Comparison of ENCODE assay signal across 9 mouse cellular contexts in genomic region chr3:131364632-131365446, GRCm38 (mm10).
A peak's percentile ranks its signal among the peaks of the same experiment; 100 is the strongest.
DNase-seq lines count a peak whose midpoint lies in the region; TF ChIP-seq lines count a peak whose summit lies in the region.
"Had no signal": no experiment of that assay in that cellular context is flagged by ENCODE, and none has a peak within 500 bp of the region (broad histone marks: within the 10 kb centered on the region; RNA-seq: fewer than 3 reads in every experiment).

No protein-coding gene starts in this region.

- TF ChIP-seq POLR2A in heart, adult 2 months (IDR thresholded peaks at IDR 0.05; ENCODE audit: insufficient read depth, low read depth, low read length) = no peak
- no peak for TF ChIP-seq POLR2A in kidney, adult 2 months (IDR thresholded peaks at IDR 0.05; ENCODE audit: low read depth, low read length)

- DNase-seq in gastrocnemius, adult 2 months = peak; percentile 33
- DNase-seq in gastrocnemius, postnatal 4 days (ENCODE audit: low spot score in 2 of 2) = no peak
- DNase-seq in heart, adult 2 months = peak in 1 of 2 experiments; percentile 34
- peak; percentile 97 for DNase-seq in kidney, adult 2 months
- peak; percentile 19 for DNase-seq in lung, postnatal 14 days
- DNase-seq in left cerebral cortex, adult 18-20 months (ENCODE audit: low spot score in 2 of 2) = no peak
- no peak for DNase-seq in limb, embryonic 10.5 days (ENCODE audit: low spot score)
- no peak for DNase-seq in left cerebral cortex, adult 11 months (ENCODE audit: low spot score)

- H3K9ac ChIP-seq in heart, adult 2 months (ENCODE audit: low read depth, low read length) = no peak overlapping the region

- no peaks in the 10 kb centered on the region for H3K4me1 ChIP-seq in heart, adult 2 months (ENCODE audit: control insufficient read depth, insufficient read depth, low read length)
- H3K4me1 ChIP-seq in kidney, adult 2 months (ENCODE audit: control insufficient read depth, insufficient read depth, low read length) = peaks cover 29% of the 10 kb centered on the region; the same call in 1 of the 2 replicates
- peaks cover 11% of the 10 kb centered on the region for H3K4me1 ChIP-seq in limb, embryonic 10.5 days

- no peak for TF ChIP-seq EP300 in heart, adult 2 months (IDR thresholded peaks at IDR 0.05; ENCODE audit: insufficient read depth, low read depth, low read length)

- WGBS in heart, adult 2 months = 40% methylated on average over 23 of the region's 23 CpGs
- 16% methylated on average over 23 of the region's 23 CpGs for WGBS in kidney, adult 2 months
- WGBS in limb, embryonic 10.5 days = 81% methylated on average over 23 of the region's 23 CpGs

- no peak for TF ChIP-seq CTCF in gastrocnemius, adult 2 months (IDR thresholded peaks at IDR 0.05)
- no peak for TF ChIP-seq CTCF in heart, adult 2 months (IDR thresholded peaks at IDR 0.05)
- TF ChIP-seq CTCF in kidney, adult 2 months (conservative IDR thresholded peaks at IDR 0.05; ENCODE audit: insufficient read depth, insufficient read length, low read depth, low read length) = no peak

- no peaks in the 10 kb centered on the region for H3K36me3 ChIP-seq in heart, adult 2 months (ENCODE audit: control insufficient read depth, insufficient read depth, low read length)
- H3K36me3 ChIP-seq in kidney, adult 2 months (ENCODE audit: control insufficient read depth, insufficient read depth, low read length) = no peaks in the 10 kb centered on the region
- no peaks in the 10 kb centered on the region for H3K36me3 ChIP-seq in limb, embryonic 10.5 days

- H3K9me3 ChIP-seq in limb, embryonic 10.5 days (replicated peaks) = no peaks in the 10 kb centered on the region

- H3K4me3 ChIP-seq in gastrocnemius, adult 2 months = peak overlapping the region; percentile 57
- peak overlapping the region; percentile 31 for H3K4me3 ChIP-seq in heart, adult 2 months
- peak overlapping the region; percentile 62 for H3K4me3 ChIP-seq in kidney, adult 2 months (ENCODE audit: insufficient read depth, low read depth, low read length)
- no peak overlapping the region for H3K4me3 ChIP-seq in limb, embryonic 10.5 days

- no peaks in the 10 kb centered on the region for H3K27me3 ChIP-seq in heart, adult 2 months (ENCODE audit: control insufficient read depth, insufficient read depth, low read length)
- no peaks in the 10 kb centered on the region for H3K27me3 ChIP-seq in kidney, adult 2 months (replicated peaks; ENCODE audit: control insufficient read depth, insufficient read depth, low read length)
- no peaks in the 10 kb centered on the region for H3K27me3 ChIP-seq in limb, embryonic 10.5 days (ENCODE audit: low read depth, poor library complexity, severe bottlenecking)
- H3K27me3 ChIP-seq: CH12.LX had no signal

- intact Hi-C loops in gastrocnemius, adult 2 months (cut with DNase I) = no loop called here
- intact Hi-C loops in heart, adult 2 months (cut with DNase I) = no loop called here

- H3K27ac ChIP-seq in gastrocnemius, adult 2 months = peak overlapping the region; percentile 74
- H3K27ac ChIP-seq in heart, adult 2 months = peak overlapping the region; percentile 36; the same call in 1 of the 2 replicates
- H3K27ac ChIP-seq in kidney, adult 2 months (ENCODE audit: insufficient read depth, low read depth, low read length) = peak overlapping the region; percentile 98
- H3K27ac ChIP-seq in limb, embryonic 10.5 days = no peak overlapping the region

- no peaks in the 10 kb centered on the region for H3K79me2 ChIP-seq in heart, adult 2 months (replicated peaks; ENCODE audit: control insufficient read depth, insufficient read depth, low read length)

Comparison
In these comparisons a context has a peak if more than half of its experiments do, and no peak if none do; other contexts are left out.
1. DNase-seq: peak in gastrocnemius, adult 2 months (single experiment), kidney, adult 2 months (single experiment) and lung, postnatal 14 days (single experiment); none in gastrocnemius, postnatal 4 days (0 of 2), left cerebral cortex, adult 18-20 months (0 of 2), limb, embryonic 10.5 days (single experiment) and left cerebral cortex, adult 11 months (single experiment).